Mouse (Mus musculus) heart, adult 2 months (tissue): ENCODE data around the gene Twist2.

ENCODE experiments used
- CTCF ChIP-seq: fragments of 200-600 bp; IDR thresholded peaks from 2 replicates; pipeline ENCODE4 v1.8.1; 2022; ENCODE audit warnings: antibody characterized with exemption, mild to moderate bottlenecking, moderate library complexity
- EP300 ChIP-seq: fragments of 200-500 bp; IDR thresholded peaks from 2 replicates; pipeline ENCODE4 v1.6.1; 2011; ENCODE audit warnings: low read depth, low read length, control low read depth; ENCODE audit not compliant: insufficient read depth
- POLR2A ChIP-seq: fragments of 200-500 bp; IDR thresholded peaks from 2 replicates; pipeline ENCODE4 v1.6.1; 2011; ENCODE audit warnings: mild to moderate bottlenecking, low read depth, low read length, control low read depth; ENCODE audit not compliant: insufficient read depth

- TF ChIP-seq CTCF (no peak), POLR2A (no peak), EP300 (no peak)
These were observed 77.4 kb downstream of the Twist2 start for GRCm38 (mm10) chr1:91878696-91879095.
